Mouse (Mus musculus) liver, adult 2 months (tissue): ENCODE results near the gene Creb3l4.

Experiments
- CTCF ChIP-seq: fragments of 200-500 bp; IDR thresholded peaks from 2 replicates; pipeline ENCODE4 v1.5.1; 2011; ENCODE audit warnings: low read depth, low read length, control low read depth
- POLR2A ChIP-seq: fragments of 200-500 bp; IDR thresholded peaks from 2 replicates; pipeline ENCODE4 v1.6.1; 2011; ENCODE audit warnings: low read length, control low read depth; ENCODE audit not compliant: insufficient read depth; ENCODE audit errors: extremely low read depth

DNA sequence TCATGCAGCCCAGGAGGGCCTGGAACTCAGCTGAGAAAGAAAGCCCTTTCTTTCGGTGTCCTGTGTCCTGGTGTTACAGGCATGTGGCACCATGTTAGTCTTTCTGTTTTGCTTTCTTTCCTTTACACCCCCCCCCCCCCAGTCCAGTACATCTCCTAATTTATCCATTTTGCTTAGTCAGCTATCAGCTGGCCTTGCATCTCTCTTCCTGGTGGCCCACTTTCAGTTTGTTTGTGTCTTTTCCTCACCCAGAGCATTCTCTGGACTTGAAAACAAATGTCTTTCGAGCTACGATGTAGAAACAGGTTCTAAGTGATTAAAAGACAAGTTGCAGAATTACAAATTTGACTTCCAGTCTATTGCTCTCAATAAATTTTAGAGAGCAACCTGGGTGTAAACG is 20.9 kb downstream of the Creb3l4 start:
- TF ChIP-seq CTCF (no peak), POLR2A (no peak)
